Mouse (Mus musculus) lung, adult 2 months (tissue): ENCODE results near the gene Mb.

Experiments
- CTCF ChIP-seq: fragments of 200-500 bp; IDR thresholded peaks from 2 replicates; pipeline ENCODE4 v1.5.1; 2011; ENCODE audit warnings: mild to moderate bottlenecking, low read length, control low read depth; ENCODE audit not compliant: insufficient read depth
- POLR2A ChIP-seq: fragments of 200-500 bp; IDR thresholded peaks from 2 replicates; pipeline ENCODE4 v1.6.1; 2011; ENCODE audit warnings: low read depth, mild to moderate bottlenecking, control low read depth, low read length, borderline replicate concordance; ENCODE audit errors: extremely low read depth

DNA sequence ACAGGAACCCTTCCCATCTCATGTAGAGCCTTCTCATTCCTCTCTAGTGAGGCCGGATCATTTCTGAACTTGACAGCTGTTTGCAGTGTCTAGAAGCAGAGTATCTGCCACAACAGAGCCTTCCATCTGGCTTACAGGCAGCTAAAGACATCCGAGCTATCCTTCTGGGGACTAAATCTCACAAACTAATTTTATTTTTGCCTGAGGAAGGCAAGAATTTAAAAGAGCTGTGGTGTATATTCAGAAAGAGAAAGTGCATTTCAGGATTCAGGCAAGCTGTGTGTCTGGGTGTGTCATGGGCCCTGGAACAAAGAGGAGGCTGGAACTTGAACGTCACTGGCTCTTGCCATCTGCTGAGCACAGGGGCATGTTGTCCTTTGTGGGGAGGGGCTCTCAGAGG is 56.1 kb downstream of the Mb start:
- TF ChIP-seq POLR2A, result no peak
- no peak for TF ChIP-seq CTCF
